Mouse (Mus musculus) lung, adult 2 months (tissue): ENCODE data around the gene Tmem108.

Experiments
- CTCF ChIP-seq: fragments of 200-500 bp; IDR thresholded peaks from 2 replicates; pipeline ENCODE4 v1.5.1; 2011; ENCODE audit warnings: mild to moderate bottlenecking, low read length, control low read depth; ENCODE audit not compliant: insufficient read depth
- POLR2A ChIP-seq: fragments of 200-500 bp; IDR thresholded peaks from 2 replicates; pipeline ENCODE4 v1.6.1; 2011; ENCODE audit warnings: low read depth, mild to moderate bottlenecking, control low read depth, low read length, borderline replicate concordance; ENCODE audit errors: extremely low read depth

- no peak for TF ChIP-seq POLR2A
- no peak for TF ChIP-seq CTCF
Measured at GRCm38 (mm10) chr9:103642300-103642699, 119.3 kb downstream of the Tmem108 start.
